25 mouse cellular contexts compared by ENCODE assay signal in the genomic region with DNA sequence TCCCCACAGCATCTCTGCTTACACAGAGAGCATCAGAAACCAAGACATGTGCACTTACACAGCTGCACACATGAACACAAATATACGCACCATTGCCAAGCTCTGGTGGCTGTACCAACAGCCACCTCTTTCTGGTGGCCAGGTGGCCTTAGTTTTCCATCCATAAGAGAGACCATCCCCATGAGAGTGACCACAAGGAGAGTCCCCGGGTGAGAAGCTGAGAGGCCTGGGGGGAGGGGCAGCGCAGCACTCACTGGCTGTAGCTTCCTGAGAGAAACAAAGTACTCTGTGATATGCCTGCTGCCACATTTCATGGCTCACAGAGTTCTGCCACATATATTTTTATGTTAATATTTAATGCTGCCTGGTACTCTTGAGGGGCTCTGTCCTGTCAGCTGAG. TPM values are rescaled to one million over a fixed set of nuclear protein-coding genes. Genes with fewer than 3 reads are reported as not detected.
A peak's percentile ranks its signal among the peaks of the same experiment; 100 is the strongest.
DNase-seq lines count a peak whose midpoint lies in the region; ATAC-seq lines count a peak whose summit lies in the region.
"Had no signal": no experiment of that assay in that cellular context is flagged by ENCODE, and none has a peak within 500 bp of the region (broad histone marks: within the 10 kb centered on the region; RNA-seq: fewer than 3 reads in every experiment).

No protein-coding gene starts in this region.

- H3K27ac ChIP-seq in hindbrain, embryonic 10.5 days, result peak overlapping the region; percentile 84
- no peak overlapping the region for H3K27ac ChIP-seq in hindbrain, embryonic 16.5 days (ENCODE audit: low read depth, low read length)
- H3K27ac ChIP-seq in neural tube, embryonic 11.5 days (ENCODE audit: low read depth, low read length), result 0 out of 2 replicates have a peak overlapping the region, but pooled peaks have one; percentile 39
- H3K27ac ChIP-seq in hindbrain, embryonic 13.5 days, result peak overlapping the region; percentile 93; the same call in 1 of the 2 replicates
- H3K27ac ChIP-seq: left cerebral cortex, adult 2 months; liver, embryonic 13.5 days; lung, embryonic 15.5 days had no signal

- H3K4me1 ChIP-seq in hindbrain, embryonic 10.5 days (replicated peaks), result peaks cover 60% of the 10 kb centered on the region
- H3K4me1 ChIP-seq in hindbrain, embryonic 16.5 days (ENCODE audit: control insufficient read depth, insufficient read depth, low read depth, low read length), result peaks cover 27% of the 10 kb centered on the region
- peaks cover 25% of the 10 kb centered on the region for H3K4me1 ChIP-seq in neural tube, embryonic 11.5 days (ENCODE audit: control insufficient read depth, insufficient read depth, low read length)
- H3K4me1 ChIP-seq in hindbrain, embryonic 13.5 days (replicated peaks), result peaks cover 52% of the 10 kb centered on the region
- H3K4me1 ChIP-seq: liver, embryonic 13.5 days had no signal

- no peaks in the 10 kb centered on the region for H3K36me3 ChIP-seq in hindbrain, embryonic 10.5 days
- H3K36me3 ChIP-seq in hindbrain, embryonic 16.5 days (ENCODE audit: control insufficient read depth, insufficient read depth, low read length), result no peaks in the 10 kb centered on the region
- H3K36me3 ChIP-seq in neural tube, embryonic 11.5 days (ENCODE audit: control insufficient read depth, insufficient read depth, low read length), result no peaks in the 10 kb centered on the region
- H3K36me3 ChIP-seq in hindbrain, embryonic 13.5 days, result no peaks in the 10 kb centered on the region
- H3K36me3 ChIP-seq: heart, embryonic 12.5 days; liver, embryonic 13.5 days; lung, embryonic 15.5 days had no signal

- H3K4me3 ChIP-seq in hindbrain, embryonic 10.5 days, result no peak overlapping the region
- no peak overlapping the region for H3K4me3 ChIP-seq in hindbrain, embryonic 16.5 days (ENCODE audit: low read length)
- H3K4me3 ChIP-seq in neural tube, embryonic 11.5 days (ENCODE audit: low read depth, low read length), result no peak overlapping the region
- H3K4me3 ChIP-seq in hindbrain, embryonic 13.5 days, result no peak overlapping the region
- H3K4me3 ChIP-seq: gastrocnemius, adult 2 months; heart, embryonic 12.5 days; left cerebral cortex, adult 2 months; liver, embryonic 13.5 days; lung, embryonic 15.5 days had no signal

- DNase-seq in hindbrain, embryonic 10.5 days (ENCODE audit: low spot score), result no peak
- DNase-seq in neural tube, embryonic 11.5 days (ENCODE audit: low spot score), result no peak
- DNase-seq in neural tube, embryonic 10.5 days (ENCODE audit: extremely low spot score, low spot score), result no peak
- peak; percentile 64 for DNase-seq in retina, embryonic 14.5 days (ENCODE audit: low spot score)
- DNase-seq in left cerebral cortex, adult 18-20 months (ENCODE audit: low spot score in 2 of 2), result no peak
- DNase-seq in ovary, postnatal 14 days (ENCODE audit: low spot score), result no peak
- DNase-seq: adrenal gland, postnatal 10 days; cerebellum, adult 9-11 months; gastrocnemius, adult 2 months; heart, postnatal 14 days; kidney, adult 9 months; kidney, postnatal 36 days; left cerebral cortex, postnatal 4 days; liver, embryonic 13.5 days; lung, postnatal 4 days; spleen, adult 18-20 months; thymus, adult 18-20 months; thymus, postnatal 4 days had no signal

- no peak for ATAC-seq in hindbrain, embryonic 16.5 days
- no peak for ATAC-seq in neural tube, embryonic 11.5 days (ENCODE audit: insufficient read depth, low FRiP score, low TSS enrichment)
- no peak for ATAC-seq in hindbrain, embryonic 13.5 days (ENCODE audit: low FRiP score)

- H3K4me2 ChIP-seq in hindbrain, embryonic 16.5 days (ENCODE audit: low read length), result no peak overlapping the region
- no peak overlapping the region for H3K4me2 ChIP-seq in neural tube, embryonic 11.5 days (ENCODE audit: low read depth)
- H3K4me2 ChIP-seq in hindbrain, embryonic 13.5 days, result no peak overlapping the region
- H3K4me2 ChIP-seq: heart, embryonic 12.5 days; liver, embryonic 13.5 days; lung, embryonic 15.5 days; midbrain, embryonic 11.5 days had no signal

- H3K9me3 ChIP-seq in hindbrain, embryonic 10.5 days, result no peaks in the 10 kb centered on the region
- no peaks in the 10 kb centered on the region for H3K9me3 ChIP-seq in hindbrain, embryonic 16.5 days (ENCODE audit: control insufficient read depth, low read length)
- no peaks in the 10 kb centered on the region for H3K9me3 ChIP-seq in neural tube, embryonic 11.5 days (ENCODE audit: control insufficient read depth, low read length)
- no peaks in the 10 kb centered on the region for H3K9me3 ChIP-seq in hindbrain, embryonic 13.5 days
- H3K9me3 ChIP-seq: heart, embryonic 12.5 days; liver, embryonic 13.5 days; lung, embryonic 15.5 days had no signal

- H3K9ac ChIP-seq in hindbrain, embryonic 16.5 days (ENCODE audit: low read depth, low read length), result no peak overlapping the region
- H3K9ac ChIP-seq in neural tube, embryonic 11.5 days (ENCODE audit: low read length), result no peak overlapping the region
- 0 out of 2 replicates have a peak overlapping the region, but pooled peaks have one; percentile 24 for H3K9ac ChIP-seq in hindbrain, embryonic 13.5 days
- H3K9ac ChIP-seq: heart, embryonic 12.5 days; liver, embryonic 13.5 days; lung, embryonic 15.5 days had no signal

- H3K27me3 ChIP-seq in hindbrain, embryonic 10.5 days (ENCODE audit: insufficient read depth, poor library complexity, severe bottlenecking), result peaks cover 14% of the 10 kb centered on the region
- H3K27me3 ChIP-seq in hindbrain, embryonic 16.5 days (replicated peaks; ENCODE audit: control insufficient read depth, insufficient read depth, low read length), result no peaks in the 10 kb centered on the region
- H3K27me3 ChIP-seq in neural tube, embryonic 11.5 days (ENCODE audit: control insufficient read depth, insufficient read depth, low read length), result no peaks in the 10 kb centered on the region
- no peaks in the 10 kb centered on the region for H3K27me3 ChIP-seq in hindbrain, embryonic 13.5 days
- H3K27me3 ChIP-seq: lung, embryonic 15.5 days had no signal

- WGBS in hindbrain, embryonic 10.5 days, result 41% methylated on average over 3 of the region's 3 CpGs
- 49% methylated on average over 3 of the region's 3 CpGs for WGBS in hindbrain, embryonic 16.5 days
- 45% methylated on average over 3 of the region's 3 CpGs for WGBS in neural tube, embryonic 11.5 days
- WGBS in hindbrain, embryonic 13.5 days, result 35% methylated on average over 3 of the region's 3 CpGs

RNA-seq across cellular contexts. Expression of a gene that starts 14.5 kb away (rescaled TPM):
- 0.95 and 1.4 TPM in 2 replicates for polyA plus RNA-seq in hindbrain, embryonic 10.5 days (2016; fragmentation: Nextera tagmentation; extraction: Ambion mirVana)
- 8.4 and 10.6 TPM in 2 replicates for polyA plus RNA-seq in hindbrain, embryonic 16.5 days (2015; fragmentation: Nextera tagmentation; extraction: Ambion mirVana)
- 0.45 and 1.1 TPM in 2 replicates for polyA plus RNA-seq in neural tube, embryonic 11.5 days (2014; fragmentation: Nextera tagmentation; extraction: Ambion mirVana)
- 3.0 and 3.5 TPM in 2 replicates for polyA plus RNA-seq in hindbrain, embryonic 13.5 days (2015; fragmentation: Nextera tagmentation; extraction: Ambion mirVana)
- total RNA-seq in left cerebral cortex, adult 18-20 months (2021), result 10 to 100 TPM; 18.4 to 22.3 TPM
- total RNA-seq: gastrocnemius, adult 2 months; heart, postnatal 14 days had no signal
- polyA plus RNA-seq: gonadal fat pad, adult 2 months; liver, embryonic 13.5 days had no signal

RNA-seq across cellular contexts. Expression of a gene that starts 16.9 kb away (rescaled TPM):
- 5.8 and 6.2 TPM in 2 replicates for polyA plus RNA-seq in hindbrain, embryonic 10.5 days (2016; fragmentation: Nextera tagmentation; extraction: Ambion mirVana)
- 9.8 and 13.3 TPM in 2 replicates for polyA plus RNA-seq in hindbrain, embryonic 16.5 days (2015; fragmentation: Nextera tagmentation; extraction: Ambion mirVana)
- polyA plus RNA-seq in neural tube, embryonic 11.5 days (2014; fragmentation: Nextera tagmentation; extraction: Ambion mirVana), result 6.5 and 7.2 TPM in 2 replicates
- 12.0 and 13.8 TPM in 2 replicates for polyA plus RNA-seq in hindbrain, embryonic 13.5 days (2015; fragmentation: Nextera tagmentation; extraction: Ambion mirVana)
- 10 to 100 TPM; 78.2 to 79.7 TPM for total RNA-seq in left cerebral cortex, adult 18-20 months (2021)

RNA-seq across cellular contexts. Expression of a gene that starts 23.3 kb away (rescaled TPM):
- 178 and 201 TPM in 2 replicates for polyA plus RNA-seq in hindbrain, embryonic 10.5 days (2016; fragmentation: Nextera tagmentation; extraction: Ambion mirVana)
- 116 and 126 TPM in 2 replicates for polyA plus RNA-seq in hindbrain, embryonic 16.5 days (2015; fragmentation: Nextera tagmentation; extraction: Ambion mirVana)
- 210 and 217 TPM in 2 replicates for polyA plus RNA-seq in neural tube, embryonic 11.5 days (2014; fragmentation: Nextera tagmentation; extraction: Ambion mirVana)
- 146 and 148 TPM in 2 replicates for polyA plus RNA-seq in hindbrain, embryonic 13.5 days (2015; fragmentation: Nextera tagmentation; extraction: Ambion mirVana)
- total RNA-seq in left cerebral cortex, adult 18-20 months (2021), result 10 to 100 TPM; 29.0 to 30.4 TPM

RNA-seq across cellular contexts. Expression of a gene that starts 31.8 kb away (rescaled TPM):
- polyA plus RNA-seq in hindbrain, embryonic 10.5 days (2016; fragmentation: Nextera tagmentation; extraction: Ambion mirVana), result 5.2 TPM in 2 replicates
- polyA plus RNA-seq in hindbrain, embryonic 16.5 days (2015; fragmentation: Nextera tagmentation; extraction: Ambion mirVana), result 2.7 and 3.9 TPM in 2 replicates
- 2.1 and 2.9 TPM in 2 replicates for polyA plus RNA-seq in neural tube, embryonic 11.5 days (2014; fragmentation: Nextera tagmentation; extraction: Ambion mirVana)
- polyA plus RNA-seq in hindbrain, embryonic 13.5 days (2015; fragmentation: Nextera tagmentation; extraction: Ambion mirVana), result 3.5 and 4.3 TPM in 2 replicates
- 10 to 100 TPM; 20.6 to 21.4 TPM for total RNA-seq in left cerebral cortex, adult 18-20 months (2021)

RNA-seq across cellular contexts. Expression of a gene that starts 41.5 kb away (rescaled TPM):
- 24.2 and 26.8 TPM in 2 replicates for polyA plus RNA-seq in hindbrain, embryonic 10.5 days (2016; fragmentation: Nextera tagmentation; extraction: Ambion mirVana)
- 19.6 and 21.4 TPM in 2 replicates for polyA plus RNA-seq in hindbrain, embryonic 16.5 days (2015; fragmentation: Nextera tagmentation; extraction: Ambion mirVana)
- 21.1 and 24.5 TPM in 2 replicates for polyA plus RNA-seq in neural tube, embryonic 11.5 days (2014; fragmentation: Nextera tagmentation; extraction: Ambion mirVana)
- polyA plus RNA-seq in hindbrain, embryonic 13.5 days (2015; fragmentation: Nextera tagmentation; extraction: Ambion mirVana), result 26.2 and 27.1 TPM in 2 replicates
- total RNA-seq in left cerebral cortex, adult 18-20 months (2021), result 10 to 100 TPM; 22.9 to 27.9 TPM
